In the genomic region with DNA sequence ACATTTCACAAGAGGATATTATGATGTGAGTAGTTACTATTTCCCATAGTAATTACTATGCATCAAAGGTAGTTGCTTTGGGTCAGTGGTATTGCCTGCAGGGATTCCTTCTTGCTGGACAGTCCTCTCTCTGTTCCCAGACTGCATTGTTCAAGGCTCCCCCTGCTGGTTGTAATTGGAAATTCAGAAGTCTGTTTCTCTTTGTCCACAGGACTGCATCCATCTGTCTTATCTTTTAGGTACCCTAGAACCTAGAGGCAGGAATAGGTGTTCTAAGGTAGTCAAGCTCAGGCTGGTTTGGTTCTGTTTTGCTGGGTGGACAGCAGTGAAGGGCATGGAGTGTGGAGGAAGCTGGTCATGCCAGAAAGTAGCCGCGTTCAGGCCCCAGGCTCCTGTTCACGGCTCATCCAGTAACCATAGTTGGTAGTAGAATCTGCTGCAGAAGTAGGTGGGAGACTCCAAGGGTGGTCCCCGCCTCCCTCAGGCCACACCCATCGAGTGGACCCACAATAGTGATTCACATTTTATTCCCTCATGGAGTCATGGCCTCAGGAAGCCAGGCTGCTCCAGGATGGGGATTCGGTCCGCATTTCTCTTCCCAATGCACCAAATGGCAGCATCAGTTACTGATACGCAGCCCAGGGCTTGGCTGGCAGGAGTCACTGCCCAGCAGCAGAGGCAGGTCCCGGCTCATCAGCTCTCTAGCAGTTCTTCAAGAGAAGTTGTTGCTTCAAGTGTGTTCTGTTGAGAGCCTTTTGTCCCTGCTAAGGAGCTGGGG, we compare ENCODE assay signal across 9 mouse cellular contexts. TPM values are rescaled to one million over a fixed set of nuclear protein-coding genes. Genes with fewer than 3 reads are reported as not detected.
DNase-seq lines count a peak whose midpoint lies in the region; ATAC-seq and TF ChIP-seq lines count a peak whose summit lies in the region.
"Had no signal": no experiment of that assay in that cellular context is flagged by ENCODE, and none has a peak within 500 bp of the region (broad histone marks: within the 10 kb centered on the region; RNA-seq: fewer than 3 reads in every experiment).

No protein-coding gene starts in this region.

- no peaks in the 10 kb centered on the region for H3K9me3 ChIP-seq in CH12.LX (replicated peaks; ENCODE audit: low read length)
- H3K9me3 ChIP-seq in forebrain, embryonic 14.5 days (replicated peaks; ENCODE audit: control insufficient read depth, low read length): no peaks in the 10 kb centered on the region
- H3K9me3 ChIP-seq in lung, postnatal 0 days (ENCODE audit: low read length): no peaks in the 10 kb centered on the region
- H3K9me3 ChIP-seq: limb, embryonic 13.5 days had no signal

- H3K79me2 ChIP-seq in CH12.LX (replicated peaks; ENCODE audit: control insufficient read depth, extremely low read depth, insufficient read depth, poor library complexity, severe bottlenecking): no peaks in the 10 kb centered on the region

- peak; percentile 52 for TF ChIP-seq RAD21 in CH12.LX (IDR thresholded peaks at IDR 0.05; ENCODE audit: low read depth, low read length)

- no peak overlapping the region for H3K27ac ChIP-seq in CH12.LX (ENCODE audit: insufficient read depth, low read depth)
- no peak overlapping the region for H3K27ac ChIP-seq in forebrain, embryonic 14.5 days (ENCODE audit: low read depth, low read length)
- no peak overlapping the region for H3K27ac ChIP-seq in lung, postnatal 0 days (ENCODE audit: low read length)
- H3K27ac ChIP-seq: limb, embryonic 13.5 days had no signal

- no peak overlapping the region for H3K4me3 ChIP-seq in CH12.LX (replicated peaks in 1 of 3; ENCODE audit: low read depth in 2 of 3, low read length in 2 of 3, poor library complexity in 1 of 3)
- H3K4me3 ChIP-seq in forebrain, embryonic 14.5 days (ENCODE audit: low read depth, low read length): no peak overlapping the region
- no peak overlapping the region for H3K4me3 ChIP-seq in lung, postnatal 0 days (ENCODE audit: low read depth, low read length)
- H3K4me3 ChIP-seq: limb, embryonic 13.5 days had no signal

- peak; percentile 75 to 87 for TF ChIP-seq CTCF in CH12.LX (conservative IDR thresholded peaks at IDR 0.05 in 1 of 2, IDR thresholded peaks at IDR 0.05 in 1 of 2; ENCODE audit: low read depth in 2 of 2, low read length in 2 of 2)
- peak; percentile 84 for TF ChIP-seq CTCF in lung, postnatal 0 days (IDR thresholded peaks at IDR 0.05)

- H3K27me3 ChIP-seq in CH12.LX (replicated peaks): no peaks in the 10 kb centered on the region
- no peaks in the 10 kb centered on the region for H3K27me3 ChIP-seq in forebrain, embryonic 14.5 days (replicated peaks; ENCODE audit: control insufficient read depth, insufficient read depth, low read length)
- no peaks in the 10 kb centered on the region for H3K27me3 ChIP-seq in lung, postnatal 0 days (replicated peaks; ENCODE audit: insufficient read depth, low read length)
- H3K27me3 ChIP-seq: limb, embryonic 13.5 days had no signal

- no peaks in the 10 kb centered on the region for H3K36me3 ChIP-seq in CH12.LX (replicated peaks in 1 of 2; ENCODE audit: control insufficient read depth in 1 of 2, insufficient read depth in 1 of 2, low read length in 1 of 2)
- no peaks in the 10 kb centered on the region for H3K36me3 ChIP-seq in forebrain, embryonic 14.5 days (ENCODE audit: control insufficient read depth, insufficient read depth, low read length)
- no peaks in the 10 kb centered on the region for H3K36me3 ChIP-seq in lung, postnatal 0 days (ENCODE audit: insufficient read depth, low read length)
- H3K36me3 ChIP-seq: limb, embryonic 13.5 days had no signal

- 76% methylated on average over 9 of the region's 9 CpGs for WGBS in forebrain, embryonic 14.5 days
- WGBS in lung, postnatal 0 days: 72% methylated on average over 9 of the region's 9 CpGs

- TF ChIP-seq EP300 in CH12.LX (IDR thresholded peaks at IDR 0.05; ENCODE audit: low read length): no peak
- TF ChIP-seq EP300 in lung, postnatal 0 days (IDR thresholded peaks at IDR 0.05): no peak

- H3K4me1 ChIP-seq in CH12.LX (ENCODE audit: control insufficient read depth in 1 of 2, insufficient read depth in 2 of 2): no peaks in the 10 kb centered on the region
- H3K4me1 ChIP-seq in forebrain, embryonic 14.5 days (ENCODE audit: control insufficient read depth, insufficient read depth, low read length): no peaks in the 10 kb centered on the region
- no peaks in the 10 kb centered on the region for H3K4me1 ChIP-seq in lung, postnatal 0 days (ENCODE audit: insufficient read depth, low read depth, low read length)

- no peak for TF ChIP-seq POLR2A in CH12.LX (IDR thresholded peaks at IDR 0.05; ENCODE audit: low read depth, low read length)

- dilution Hi-C loops in CH12.LX (cut with MboI; ENCODE audit: extremely low pct_ligation_motif_present, extremely low pct_unique_long_range_greater_than_20kb, low sequenced_read_pairs): no loop called here

- no peak for ATAC-seq in forebrain, embryonic 14.5 days
- ATAC-seq in lung, postnatal 0 days: 0 out of 2 replicates have a peak, but pooled peaks have one; percentile 49

- no peak overlapping the region for H3K4me2 ChIP-seq in CH12.LX (ENCODE audit: insufficient read depth, low read depth, poor library complexity, severe bottlenecking)
- no peak overlapping the region for H3K4me2 ChIP-seq in forebrain, embryonic 14.5 days (ENCODE audit: low read length)
- no peak overlapping the region for H3K4me2 ChIP-seq in lung, postnatal 0 days (replicated peaks; ENCODE audit: low read depth, low read length)
- H3K4me2 ChIP-seq: limb, embryonic 13.5 days had no signal

- peak; percentile 45 for DNase-seq in layer of hippocampus, adult 11-12 months (ENCODE audit: low spot score)
- DNase-seq in layer of hippocampus, adult 9-11 months: no peak
- peak; percentile 54 for DNase-seq in CH12.LX (ENCODE audit: extremely low read depth)
- peak; percentile 59 for DNase-seq in c-Kit-positive CD71-positive TER-119-negative erythroid progenitor cells, embryonic 14.5 days (ENCODE audit: low read depth)
- DNase-seq in forebrain, embryonic 14.5 days (ENCODE audit: low spot score): peak; percentile 69
- DNase-seq in kidney, adult 18-20 months: peak; percentile 42
- peak; percentile 68 for DNase-seq in lung, postnatal 0 days (ENCODE audit: low spot score)
- peak; percentile 19 to 51 for DNase-seq in spleen, postnatal 36 days (ENCODE audit: low spot score in 2 of 2)

- no peak overlapping the region for H3K9ac ChIP-seq in CH12.LX (ENCODE audit: insufficient read depth, low read depth)
- no peak overlapping the region for H3K9ac ChIP-seq in forebrain, embryonic 14.5 days (ENCODE audit: low read length)
- no peak overlapping the region for H3K9ac ChIP-seq in lung, postnatal 0 days (replicated peaks; ENCODE audit: low read depth)
- H3K9ac ChIP-seq: limb, embryonic 13.5 days had no signal

- in situ Hi-C loops in CH12.LX (cut with MboI; ENCODE audit: low pct_ligation_motif_present, low pct_unique_long_range_greater_than_20kb, low sequenced_read_pairs): loop anchor here (25.0 kb wide), 1 partner anchor 287 kb away; the partner anchor contains the start of gene Abtb2

TF ChIP-seq in CH12.LX, 34 proteins besides CTCF, POLR2A, EP300 and RAD21:
- TF ChIP-seq POLR2AphosphoS2 (IDR thresholded peaks at IDR 0.05; ENCODE audit: low read depth, low read length) (no peak), JUND (conservative IDR thresholded peaks at IDR 0.05; ENCODE audit: low read depth, low read length) (no peak), SMC3 (IDR thresholded peaks at IDR 0.05; ENCODE audit: low read depth, low read length) (peak; percentile 78), ZC3H11A (IDR thresholded peaks at IDR 0.05; ENCODE audit: low read depth, low read length) (no peak)
TF ChIP-seq in CH12.LX: peak in this region for 1.

RNA-seq across cellular contexts. Expression of gene Caprin1, which starts 51.7 kb away (rescaled TPM):
- total RNA-seq in CH12.LX (2012; rRNA removed) (217 and 260 TPM in 2 replicates), CH12.LX (2014; rRNA removed) (410 and 422 TPM in 2 replicates)
- 514 and 537 TPM in 2 replicates for polyA plus RNA-seq in CH12.LX (2012; ENCODE audit: insufficient read length, low read depth)
- polyA plus RNA-seq in forebrain, embryonic 14.5 days (2014; fragmentation: Nextera tagmentation; extraction: Ambion mirVana): 434 and 479 TPM in 2 replicates
- 87.8 and 105 TPM in 2 replicates for polyA plus RNA-seq in lung, postnatal 0 days (2015; fragmentation: Nextera tagmentation; extraction: Ambion mirVana)
